Mouse (Mus musculus) embryonic facial prominence, embryonic 12.5 days (tissue): ENCODE results near the gene Astl. TPM values are rescaled to one million over a fixed set of nuclear protein-coding genes. Genes with fewer than 3 reads are reported as not detected.

Experiments
- ATAC-seq: fragments of 200-750 bp; cut with Nextera tagmentation; 2 replicates; pipeline ENCODE4 v1.8.0; 2017; ENCODE audit not compliant: insufficient number of reproducible peaks, insufficient read depth, low FRiP score, low TSS enrichment
- H3K27ac ChIP-seq: fragments of 300-500 bp; sonication (generic); 2 replicates; pipeline ENCODE4 v1.5.1; 2016; ENCODE audit warnings: mild to moderate bottlenecking
- H3K27me3 ChIP-seq: fragments of 300-500 bp; sonication (generic); 2 replicates; pipeline ENCODE4 v1.6.1; 2016; ENCODE audit warnings: mild to moderate bottlenecking, moderate library complexity
- H3K36me3 ChIP-seq: fragments of 300-500 bp; sonication (generic); 2 replicates; pipeline ENCODE4 v1.6.1; 2016; ENCODE audit warnings: mild to moderate bottlenecking
- H3K4me1 ChIP-seq: fragments of 300-500 bp; sonication (generic); 2 replicates; pipeline ENCODE4 v1.6.1; 2016
- H3K4me2 ChIP-seq: fragments of 300-500 bp; sonication (generic); replicated peaks from 2 replicates; pipeline ENCODE4 v1.6.1; 2016; ENCODE audit warnings: mild to moderate bottlenecking, moderate library complexity
- H3K4me3 ChIP-seq: fragments of 300-500 bp; sonication (generic); 2 replicates; pipeline ENCODE4 v1.5.1; 2016; ENCODE audit warnings: mild to moderate bottlenecking
- H3K9ac ChIP-seq: fragments of 300-500 bp; sonication (generic); 2 replicates; pipeline ENCODE4 v1.6.1; 2016; ENCODE audit warnings: mild to moderate bottlenecking, moderate library complexity
- H3K9me3 ChIP-seq: fragments of 300-500 bp; sonication (generic); 2 replicates; pipeline ENCODE4 v1.6.1; 2016; ENCODE audit warnings: mild to moderate bottlenecking, moderate library complexity
- WGBS: fragments of 180-500 bp; shearing (Covaris S2); methylation state at CpG from one replicate; pipeline ENCODE4 v1.1.7; 2016; 5-methylcytosine and 5-hydroxymethylcytosine counted together
- polyA plus RNA-seq: library from polyadenylated mRNA; unstranded; fragments of >200 nt; fragmentation: Nextera tagmentation; extraction: Ambion mirVana; gene quantifications from 2 replicates; pipeline ENCODE4 v1.2.1, GENCODE M21; 2016

The Astl gene
- polyA plus RNA-seq, 1 experiment from 2014 or later = not detected

GRCm38 (mm10) chr2:127341159-127341558 lies 2.7 kb downstream of the Astl start:
- no peaks in the 10 kb centered on the region for H3K9me3 ChIP-seq
- no peak overlapping the region for H3K4me3 ChIP-seq
- H3K27ac ChIP-seq = no peak overlapping the region
- no peaks in the 10 kb centered on the region for H3K4me1 ChIP-seq
- peaks cover 15% of the 10 kb centered on the region for H3K27me3 ChIP-seq
- WGBS = 12% methylated on average over 3 of the region's 3 CpGs
- no peak overlapping the region for H3K9ac ChIP-seq
- no peaks in the 10 kb centered on the region for H3K36me3 ChIP-seq
- no peak for ATAC-seq
- no peak overlapping the region for H3K4me2 ChIP-seq

- Histone ChIP-seq H3K9me3 (no peaks in the 10 kb centered on the region), H3K36me3 (no peaks in the 10 kb centered on the region), H3K9ac (no peak overlapping the region), H3K27ac (no peak overlapping the region), H3K4me1 (no peaks in the 10 kb centered on the region), H3K4me2 (no peak overlapping the region), H3K27me3 (no peaks in the 10 kb centered on the region), H3K4me3 (no peak overlapping the region)
- 67% methylated on average over 1 of the region's 1 CpGs for WGBS
- no peak for ATAC-seq
These were observed 7.9 kb downstream of the Astl start for GRCm38 (mm10) chr2:127346334-127346733.

GRCm38 (mm10) chr2:127347147-127347985 lies 8.9 kb downstream of the Astl start:
- no peak overlapping the region for H3K27ac ChIP-seq
- no peak for ATAC-seq
- H3K4me3 ChIP-seq = no peak overlapping the region
- 80% methylated on average over 13 of the region's 13 CpGs for WGBS
- H3K27me3 ChIP-seq = no peaks in the 10 kb centered on the region
- H3K4me2 ChIP-seq = no peak overlapping the region
- H3K9me3 ChIP-seq = no peaks in the 10 kb centered on the region
- H3K9ac ChIP-seq = no peak overlapping the region
- H3K36me3 ChIP-seq = no peaks in the 10 kb centered on the region
- H3K4me1 ChIP-seq = no peaks in the 10 kb centered on the region

GRCm38 (mm10) chr2:127353881-127354280 lies 15.4 kb downstream of the Astl start:
- Histone ChIP-seq H3K9me3 (no peaks in the 10 kb centered on the region), H3K4me2 (no peak overlapping the region), H3K4me1 (no peaks in the 10 kb centered on the region), H3K27ac (no peak overlapping the region), H3K27me3 (no peaks in the 10 kb centered on the region), H3K36me3 (no peaks in the 10 kb centered on the region), H3K9ac (no peak overlapping the region), H3K4me3 (no peak overlapping the region)
- WGBS = 91% methylated on average over 4 of the region's 4 CpGs
- ATAC-seq = no peak

GRCm38 (mm10) chr2:127362459-127363281 lies 24.2 kb downstream of the Astl start, which contains the start of gene Adra2b:
TSS of gene Adra2b (plus strand) at chr2:127363208.
- H3K9me3 ChIP-seq = no peaks in the 10 kb centered on the region
- peaks cover 65% of the 10 kb centered on the region for H3K27me3 ChIP-seq
- H3K4me3 ChIP-seq = peak within 1 kb of the TSS; percentile 43
- H3K27ac ChIP-seq = no peak within 1 kb of the TSS
- H3K4me2 ChIP-seq = peak within 1 kb of the TSS; percentile 74
- no peaks in the 10 kb centered on the region for H3K36me3 ChIP-seq
- 1% methylated on average over 47 of the region's 49 CpGs for WGBS
- peak; percentile 52; the same call in 1 of the 2 replicates for ATAC-seq
- H3K9ac ChIP-seq = peak within 1 kb of the TSS; percentile 42
- peaks cover 13% of the 10 kb centered on the region; the same call in 1 of the 2 replicates for H3K4me1 ChIP-seq

- Histone ChIP-seq H3K4me2 (peak overlapping the region; percentile 74), H3K9me3 (no peaks in the 10 kb centered on the region), H3K27ac (no peak overlapping the region), H3K4me1 (peaks cover 13% of the 10 kb centered on the region; the same call in 1 of the 2 replicates), H3K9ac (peak overlapping the region; percentile 42), H3K4me3 (peak overlapping the region; percentile 43), H3K36me3 (no peaks in the 10 kb centered on the region), H3K27me3 (peaks cover 71% of the 10 kb centered on the region)
- under 1% methylated on average over 28 of the region's 28 CpGs for WGBS
- peak; percentile 49 for ATAC-seq
These were observed 24.8 kb downstream of the Astl start for GRCm38 (mm10) chr2:127363282-127363652.

- ATAC-seq = no peak
- Histone ChIP-seq H3K4me3 (peak overlapping the region; percentile 43), H3K27me3 (peaks cover 71% of the 10 kb centered on the region), H3K4me2 (peak overlapping the region; percentile 74), H3K27ac (no peak overlapping the region), H3K9me3 (no peaks in the 10 kb centered on the region), H3K9ac (no peak overlapping the region), H3K36me3 (no peaks in the 10 kb centered on the region), H3K4me1 (peaks cover 13% of the 10 kb centered on the region; the same call in 1 of the 2 replicates)
- 7% methylated on average over 20 of the region's 20 CpGs for WGBS
These were observed 25.3 kb downstream of the Astl start for GRCm38 (mm10) chr2:127363696-127364095.

- no peaks in the 10 kb centered on the region for H3K36me3 ChIP-seq
- H3K9me3 ChIP-seq = no peaks in the 10 kb centered on the region
- no peak overlapping the region for H3K4me3 ChIP-seq
- no peak overlapping the region for H3K27ac ChIP-seq
- H3K4me1 ChIP-seq = peaks cover 13% of the 10 kb centered on the region; the same call in 1 of the 2 replicates
- peaks cover 71% of the 10 kb centered on the region for H3K27me3 ChIP-seq
- H3K9ac ChIP-seq = no peak overlapping the region
- WGBS = 19% methylated on average over 8 of the region's 8 CpGs
- H3K4me2 ChIP-seq = no peak overlapping the region
- ATAC-seq = no peak
These were observed 26.0 kb downstream of the Astl start for GRCm38 (mm10) chr2:127364452-127364851.

- no peak for ATAC-seq
- no peaks in the 10 kb centered on the region for H3K9me3 ChIP-seq
- no peak overlapping the region for H3K4me2 ChIP-seq
- peaks cover 13% of the 10 kb centered on the region; the same call in 1 of the 2 replicates for H3K4me1 ChIP-seq
- H3K9ac ChIP-seq = no peak overlapping the region
- no peak overlapping the region for H3K27ac ChIP-seq
- no peaks in the 10 kb centered on the region for H3K36me3 ChIP-seq
- H3K27me3 ChIP-seq = peaks cover 51% of the 10 kb centered on the region
- WGBS = 67% methylated on average over 10 of the region's 10 CpGs
- no peak overlapping the region for H3K4me3 ChIP-seq
These were observed 28.8 kb downstream of the Astl start for GRCm38 (mm10) chr2:127367126-127367820.

GRCm38 (mm10) chr2:127369703-127370376 lies 31.4 kb downstream of the Astl start:
- 72% methylated on average over 5 of the region's 5 CpGs for WGBS
- H3K9me3 ChIP-seq = no peaks in the 10 kb centered on the region
- H3K27me3 ChIP-seq = peaks cover 25% of the 10 kb centered on the region
- no peak overlapping the region for H3K9ac ChIP-seq
- H3K4me2 ChIP-seq = no peak overlapping the region
- H3K27ac ChIP-seq = no peak overlapping the region
- H3K4me3 ChIP-seq = no peak overlapping the region
- ATAC-seq = no peak
- no peaks in the 10 kb centered on the region for H3K4me1 ChIP-seq
- H3K36me3 ChIP-seq = no peaks in the 10 kb centered on the region
